Mouse (Mus musculus) CH12.LX (cell line): Measurements from ENCODE around the gene Sgcb. TPM values are rescaled to one million over a fixed set of nuclear protein-coding genes. Genes with fewer than 3 reads are reported as not detected.

Experiments used
- DNase-seq: peaks from one replicate; pipeline ENCODE4 v3.0.0-alpha.2; 2013; ENCODE audit errors: extremely low read depth
- H3K27ac ChIP-seq: 2 replicates; pipeline ENCODE4 v1.5.1; 2012; ENCODE audit warnings: low read depth, mild to moderate bottlenecking, control low read depth, moderate library complexity; ENCODE audit not compliant: insufficient read depth
- H3K27me3 ChIP-seq: replicated peaks from 2 replicates; pipeline ENCODE3; 2012; ENCODE audit warnings: inconsistent platforms
- H3K36me3 ChIP-seq, 2 experiments: replicated peaks in 1 of 2; 2 replicates each; pipeline versions ENCODE3 to v1.6.1; 2012; ENCODE audit warnings: inconsistent platforms in 1 of 2, low read length in 1 of 2, mild to moderate bottlenecking in 1 of 2, mixed read lengths in 1 of 2, moderate library complexity in 1 of 2; ENCODE audit not compliant: control insufficient read depth in 1 of 2, insufficient read depth in 1 of 2
- H3K4me1 ChIP-seq, 2 experiments: 2 replicates each; pipeline ENCODE4 v1.6.1; 2012; ENCODE audit warnings: inconsistent platforms in 1 of 2, moderate library complexity in 1 of 2; ENCODE audit not compliant: insufficient read depth in 2 of 2, control insufficient read depth in 1 of 2
- H3K4me2 ChIP-seq: 2 replicates; pipeline ENCODE4 v1.6.1; 2012; ENCODE audit warnings: low read depth, mild to moderate bottlenecking, control low read depth; ENCODE audit not compliant: poor library complexity, insufficient read depth, severe bottlenecking
- H3K4me3 ChIP-seq, 3 experiments: fragments of 150-350 bp in 1 of 3; sonication (generic) in 1 of 3; replicated peaks in 1 of 3; 2 replicates each; pipeline versions ENCODE3 to v1.5.1; 2011 to 2012; ENCODE audit warnings: low read depth in 2 of 3, low read length in 2 of 3, mild to moderate bottlenecking in 2 of 3, moderate library complexity in 2 of 3, control low read depth in 1 of 3, improper control_type of control experiment in 1 of 3, inconsistent platforms in 1 of 3, mixed read lengths in 1 of 3; ENCODE audit not compliant: poor library complexity in 1 of 3
- H3K79me2 ChIP-seq: replicated peaks from 2 replicates; pipeline ENCODE4 v1.6.1; 2012; ENCODE audit warnings: mild to moderate bottlenecking, moderate library complexity; ENCODE audit not compliant: control insufficient read depth, poor library complexity, insufficient read depth, severe bottlenecking; ENCODE audit errors: extremely low read depth
- H3K9ac ChIP-seq: 2 replicates; pipeline ENCODE4 v1.6.1; 2012; ENCODE audit warnings: low read depth, mild to moderate bottlenecking, control low read depth, moderate library complexity; ENCODE audit not compliant: insufficient read depth
- H3K9me3 ChIP-seq: replicated peaks from 2 replicates; pipeline ENCODE3; 2012; ENCODE audit warnings: low read length, inconsistent platforms, mixed read lengths
- BHLHE40 ChIP-seq: IDR thresholded peaks from 2 replicates; pipeline ENCODE4 v1.6.1; 2011; ENCODE audit warnings: mild to moderate bottlenecking, low read depth, low read length, improper control_type of control experiment
- CHD1 ChIP-seq: IDR thresholded peaks from 2 replicates; pipeline ENCODE4 v1.6.1; 2012; ENCODE audit warnings: low read depth, low read length, improper control_type of control experiment, inconsistent platforms
- CHD2 ChIP-seq: IDR thresholded peaks from 2 replicates; pipeline ENCODE4 v1.6.1; 2011; ENCODE audit warnings: low read length, improper control_type of control experiment
- E2F4 ChIP-seq: IDR thresholded peaks from 2 replicates; pipeline ENCODE4 v1.6.1; 2011; ENCODE audit warnings: low read depth, low read length, improper control_type of control experiment; ENCODE audit not compliant: insufficient replicate concordance
- ELF1 ChIP-seq: IDR thresholded peaks from 2 replicates; pipeline ENCODE4 v1.6.1; 2014; ENCODE audit warnings: low read depth, mild to moderate bottlenecking, inconsistent platforms, low read length, improper control_type of control experiment
- ETS1 ChIP-seq: conservative IDR thresholded peaks from 2 replicates; pipeline ENCODE4 v1.6.1; 2012; ENCODE audit warnings: low read depth, mild to moderate bottlenecking, inconsistent platforms, low read length, improper control_type of control experiment, moderate library complexity
- GABPA ChIP-seq: IDR thresholded peaks from 2 replicates; pipeline ENCODE4 v1.6.1; 2012; ENCODE audit warnings: low read depth, low read length, improper control_type of control experiment, inconsistent platforms; ENCODE audit not compliant: insufficient replicate concordance
- HCFC1 ChIP-seq: IDR thresholded peaks from 2 replicates; pipeline ENCODE4 v1.6.1; 2012; ENCODE audit warnings: low read depth, mild to moderate bottlenecking, inconsistent platforms, low read length, improper control_type of control experiment
- JUND ChIP-seq: conservative IDR thresholded peaks from 2 replicates; pipeline ENCODE4 v1.6.1; 2011; ENCODE audit warnings: low read depth, low read length, improper control_type of control experiment
- MAFK ChIP-seq: IDR thresholded peaks from 2 replicates; pipeline ENCODE4 v1.6.1; 2011; ENCODE audit warnings: low read length, improper control_type of control experiment; ENCODE audit not compliant: insufficient replicate concordance
- MEF2A ChIP-seq: IDR thresholded peaks from 2 replicates; pipeline ENCODE4 v1.6.1; 2014; ENCODE audit warnings: low read depth, mild to moderate bottlenecking, inconsistent platforms, low read length, improper control_type of control experiment, borderline replicate concordance
- MYC ChIP-seq: IDR thresholded peaks from 2 replicates; pipeline ENCODE4 v1.6.1; 2011; ENCODE audit warnings: low read depth, mild to moderate bottlenecking, improper control_type of control experiment, low read length
- RAD21 ChIP-seq: IDR thresholded peaks from 2 replicates; pipeline ENCODE4 v1.6.1; 2011; ENCODE audit warnings: low read depth, mild to moderate bottlenecking, low read length, improper control_type of control experiment, moderate library complexity
- RCOR1 ChIP-seq: conservative IDR thresholded peaks from 2 replicates; pipeline ENCODE4 v1.6.1; 2012; ENCODE audit warnings: low read depth, mild to moderate bottlenecking, inconsistent platforms, low read length, improper control_type of control experiment
- SIN3A ChIP-seq: IDR thresholded peaks from 2 replicates; pipeline ENCODE4 v1.6.1; 2012; ENCODE audit warnings: low read length, improper control_type of control experiment, inconsistent platforms
- ZC3H11A ChIP-seq: IDR thresholded peaks from 2 replicates; pipeline ENCODE4 v1.6.1; 2012; ENCODE audit warnings: low read depth, mild to moderate bottlenecking, inconsistent platforms, low read length, improper control_type of control experiment
- ZKSCAN1 ChIP-seq: IDR thresholded peaks from 2 replicates; pipeline ENCODE4 v1.6.1; 2012; ENCODE audit warnings: low read depth, inconsistent platforms, low read length, improper control_type of control experiment, borderline replicate concordance
- ZNF384 ChIP-seq: IDR thresholded peaks from 2 replicates; pipeline ENCODE4 v1.6.1; 2012; ENCODE audit warnings: low read depth, low read length, improper control_type of control experiment, inconsistent platforms
- dilution Hi-C: fragments of 300-500 bp; cut with MboI; formaldehyde crosslinking; loops from 2 replicates; pipeline ENCODE4 v1.14.3; 2020; ENCODE audit warnings: low sequenced_read_pairs; ENCODE audit not compliant: extremely low pct_unique_long_range_greater_than_20kb, extremely low pct_ligation_motif_present
- in situ Hi-C: fragments of 300-500 bp; cut with MboI; formaldehyde crosslinking; loops from 3 replicates; pipeline ENCODE4 v1.14.3; 2019; ENCODE audit warnings: low sequenced_read_pairs, low pct_ligation_motif_present, low pct_unique_long_range_greater_than_20kb, mixed read lengths
- polyA plus RNA-seq: library from polyadenylated mRNA; unstranded; fragments of >175 nt; gene quantifications from 2 replicates; pipeline ENCODE4 v1.2.1, GENCODE M21; 2012; ENCODE audit warnings: low read depth; ENCODE audit not compliant: insufficient read length
- total RNA-seq, 2 experiments: library from RNA; depleted of rRNA; stranded (reverse); fragments of 300-350 nt in 1 of 2; fragments of >200 nt in 1 of 2; gene quantifications; 2 replicates each; pipeline ENCODE4 v1.2.3; 2012 to 2014

Gene Sgcb
- total and polyA plus RNA-seq, 3 experiments, result 2.6 to 8.5 (median 4.6) TPM

- TF ChIP-seq ZC3H11A (no peak), MYC (no peak), MAFK (no peak), ELF1 (no peak), CHD1 (no peak), HCFC1 (no peak), BHLHE40 (no peak), CHD2 (no peak), GABPA (no peak), ETS1 (no peak), SIN3A (no peak), ZNF384 (no peak), ZKSCAN1 (no peak), RCOR1 (no peak)
Measured at GRCm38 (mm10) chr5:73627559-73627958, 20.0 kb downstream of the Sgcb start.

GRCm38 (mm10) chr5:73626842-73627241, 20.7 kb downstream of the Sgcb start:
- H3K4me2 ChIP-seq, result no peak overlapping the region
- in situ Hi-C loops, result no loop called here
- no peak for TF ChIP-seq MEF2A

More at GRCm38 (mm10) chr5:73627559-73627958, 20.0 kb downstream of the Sgcb start:
- H3K4me2 ChIP-seq, result no peak overlapping the region
- H3K27ac ChIP-seq, result no peak overlapping the region
- H3K36me3 ChIP-seq, result no peaks in the 10 kb centered on the region
- H3K4me3 ChIP-seq, result no peak overlapping the region
- in situ Hi-C loops, result no loop called here
- no peaks in the 10 kb centered on the region for H3K79me2 ChIP-seq
- H3K9me3 ChIP-seq, result no peaks in the 10 kb centered on the region
- dilution Hi-C loops, result no loop called here
- DNase-seq, result no peak
- H3K9ac ChIP-seq, result no peak overlapping the region
- no peaks in the 10 kb centered on the region; a peak in 1 of 4 replicates for H3K4me1 ChIP-seq
- no peaks in the 10 kb centered on the region for H3K27me3 ChIP-seq

GRCm38 (mm10) chr5:73625505-73625904, 22.1 kb downstream of the Sgcb start:
- Histone ChIP-seq H3K27ac (no peak overlapping the region), H3K36me3 (no peaks in the 10 kb centered on the region), H3K9ac (no peak overlapping the region), H3K4me1 (peaks cover 0 to 5% of the 10 kb centered on the region in 2 experiments; a peak in 3 of 4 replicates), H3K4me2 (no peak overlapping the region), H3K4me3 (no peak overlapping the region), H3K9me3 (no peaks in the 10 kb centered on the region), H3K79me2 (no peaks in the 10 kb centered on the region), H3K27me3 (no peaks in the 10 kb centered on the region)
- TF ChIP-seq ZC3H11A, result no peak
- no peak for TF ChIP-seq HCFC1
- TF ChIP-seq E2F4, result no peak
- no peak for TF ChIP-seq MAFK
- no peak for TF ChIP-seq RCOR1
- no peak for TF ChIP-seq JUND
- TF ChIP-seq RAD21, result no peak
- TF ChIP-seq MEF2A, result no peak
- no peak for DNase-seq
- in situ Hi-C loops, result no loop called here
- dilution Hi-C loops, result no loop called here

More at GRCm38 (mm10) chr5:73626842-73627241, 20.7 kb downstream of the Sgcb start:
- Histone ChIP-seq H3K27me3 (no peaks in the 10 kb centered on the region), H3K36me3 (no peaks in the 10 kb centered on the region), H3K9me3 (no peaks in the 10 kb centered on the region), H3K79me2 (no peaks in the 10 kb centered on the region), H3K4me3 (no peak overlapping the region), H3K4me1 (no peaks in the 10 kb centered on the region; a peak in 1 of 4 replicates), H3K27ac (no peak overlapping the region), H3K9ac (no peak overlapping the region)
- dilution Hi-C loops, result no loop called here
- DNase-seq, result no peak
